Mouse (Mus musculus) heart, postnatal 0 days (tissue): ENCODE data around the gene Sh3glb1.

Source experiments
- CTCF ChIP-seq: IDR thresholded peaks from 2 replicates; pipeline ENCODE4 v1.5.1; 2016; ENCODE audit warnings: antibody characterized with exemption, control low read depth, low read depth
- EP300 ChIP-seq: IDR thresholded peaks from 2 replicates; pipeline ENCODE4 v1.6.1; 2016; ENCODE audit warnings: antibody characterized with exemption, low read depth

GRCm38 (mm10) chr3:144698790-144699433, 21.2 kb downstream of the Sh3glb1 start:
- TF ChIP-seq CTCF (no peak), EP300 (no peak)
